Mouse (Mus musculus): Measurements from ENCODE around the gene Fnip2.
"Not testable (repeated sequence)": the region's sequence is repeated elsewhere in the genome, so short reads cannot be mapped to it uniquely, and the experiment has no call there.

Gene Fnip2

DNA sequence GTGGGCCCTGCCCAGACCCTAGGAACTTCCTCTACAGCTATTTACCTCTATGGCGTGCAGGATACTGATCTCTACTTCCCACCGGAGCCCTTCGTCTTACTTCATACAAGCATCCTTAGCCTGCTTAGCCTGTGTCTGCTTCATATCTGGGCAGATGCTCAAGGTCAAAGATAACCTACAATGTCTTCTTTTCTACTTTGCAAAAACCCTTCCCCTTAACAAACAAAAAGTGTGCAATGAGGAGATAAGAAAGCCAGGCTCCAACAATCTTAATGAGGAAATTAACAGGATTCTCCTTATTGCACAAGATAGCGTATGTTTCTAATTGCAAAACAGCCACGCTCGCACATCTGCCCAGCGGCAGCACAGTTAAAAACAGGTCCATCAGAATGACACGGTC lies 89.2 kb downstream of the Fnip2 start:
- DNase-seq (ENCODE audit: low spot score in 2 of 2): no peak

DNA sequence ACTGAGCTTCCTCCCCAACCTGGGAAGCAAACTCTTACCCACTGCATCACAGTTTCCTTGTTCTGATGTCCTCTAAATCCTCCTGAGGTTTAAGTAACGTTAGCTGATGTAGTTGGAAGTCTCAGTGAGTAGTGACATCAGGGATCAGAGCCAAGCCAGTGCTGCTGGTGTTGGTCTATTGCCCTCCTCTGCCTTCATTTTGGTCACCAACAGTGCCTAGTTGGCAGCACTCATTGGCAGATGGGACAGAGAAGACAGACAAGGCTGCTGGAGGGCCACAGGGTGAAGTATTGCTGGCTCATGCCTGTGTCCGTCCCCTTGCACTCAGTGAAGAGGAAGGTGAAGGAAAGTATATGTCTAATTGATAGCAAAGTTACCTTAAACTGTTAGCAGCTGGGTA lies 91.6 kb downstream of the Fnip2 start:
- no peak for DNase-seq (ENCODE audit: low spot score in 2 of 2)

DNA sequence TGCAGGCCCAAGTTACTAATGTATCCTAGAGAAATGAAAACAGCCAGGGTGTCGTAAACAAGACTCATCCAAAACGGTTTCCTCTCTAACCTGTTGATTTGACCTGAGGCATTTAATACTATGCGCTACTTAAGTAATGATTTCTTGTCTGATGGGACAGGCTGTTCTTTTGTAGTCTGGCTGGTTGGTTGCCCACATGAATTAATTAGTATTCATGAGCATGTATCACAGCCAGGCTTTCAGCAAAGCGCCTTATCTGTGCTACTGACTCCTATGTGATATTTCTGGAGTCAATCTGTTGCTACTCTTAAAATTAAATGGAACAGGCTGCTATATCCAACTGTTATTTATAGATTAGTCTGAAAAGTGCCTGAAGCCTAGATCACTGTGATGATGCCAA lies 92.7 kb downstream of the Fnip2 start:
- DNase-seq (ENCODE audit: low spot score in 2 of 2): peak in 1 of 2 experiments; percentile 53

DNA sequence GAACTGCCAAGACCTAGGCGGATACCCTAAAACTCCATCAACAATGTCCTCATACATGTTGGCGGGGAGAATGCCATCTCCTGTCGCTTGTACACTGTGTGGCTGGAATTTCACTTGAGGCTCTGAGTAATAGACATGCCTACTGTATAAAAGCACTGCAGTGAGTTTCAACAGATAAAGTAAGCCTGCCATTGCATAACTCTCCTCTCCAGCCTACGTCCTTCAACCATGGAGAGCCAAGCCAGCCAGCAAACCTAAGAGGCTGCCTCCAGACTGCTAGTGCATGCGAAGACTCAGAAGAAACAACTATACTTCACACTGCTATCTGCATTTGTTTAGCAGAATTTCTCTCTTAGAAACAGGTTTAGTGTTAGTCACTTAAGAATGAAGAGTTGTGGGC lies 95.2 kb downstream of the Fnip2 start:
- no peak for DNase-seq (ENCODE audit: low spot score in 2 of 2)

DNA sequence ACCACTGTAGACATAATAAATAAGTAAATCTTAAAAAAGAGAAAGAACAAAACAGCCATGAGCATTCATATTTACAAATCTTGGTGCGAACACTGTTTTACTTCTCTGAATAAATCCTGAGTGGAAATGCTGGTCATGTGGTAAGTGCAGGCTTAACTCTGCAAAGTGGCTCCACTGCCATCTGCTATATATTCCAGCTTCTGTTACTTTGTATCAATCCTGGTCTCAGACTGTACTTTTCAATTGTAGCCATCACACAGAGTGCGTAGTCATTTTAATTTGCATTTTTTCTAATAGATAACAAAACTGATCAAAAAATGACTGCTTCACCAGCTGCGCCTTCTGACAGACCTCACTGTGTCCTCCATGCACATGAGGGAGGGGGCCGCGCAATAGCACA lies 98.2 kb downstream of the Fnip2 start:
- no peak for DNase-seq (ENCODE audit: low spot score in 2 of 2)

DNA sequence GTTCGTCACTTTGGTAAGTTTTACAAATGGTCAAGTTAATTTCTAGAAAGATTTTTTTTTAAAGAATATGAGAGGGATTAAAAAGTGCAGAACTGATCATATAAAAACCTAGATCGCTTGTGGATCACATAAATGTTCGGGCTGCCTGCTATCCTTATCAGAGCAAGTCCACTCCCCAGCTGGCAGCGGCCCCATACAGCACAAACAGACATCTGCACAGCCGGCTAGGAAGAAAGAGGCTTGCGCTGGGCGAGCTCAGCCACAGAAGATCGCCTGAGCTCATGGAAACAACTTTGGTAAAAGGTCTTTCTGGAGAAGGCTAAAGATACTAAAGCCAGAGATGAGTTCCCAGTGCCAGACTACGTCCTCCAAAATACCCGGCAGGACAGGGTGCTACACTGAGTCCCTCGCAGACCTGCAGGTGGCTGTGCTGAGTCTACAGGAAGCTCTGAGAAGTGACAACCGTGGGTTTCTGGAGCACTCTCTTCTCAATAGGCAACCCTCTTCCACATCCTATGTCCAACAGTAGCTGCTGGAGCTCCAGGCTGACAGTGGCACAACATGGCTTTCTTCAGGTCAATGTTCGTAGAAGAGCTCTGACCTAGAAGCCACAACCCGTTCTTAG lies 108.8 kb downstream of the Fnip2 start:
- DNase-seq (ENCODE audit: low spot score in 2 of 2): no peak

DNA sequence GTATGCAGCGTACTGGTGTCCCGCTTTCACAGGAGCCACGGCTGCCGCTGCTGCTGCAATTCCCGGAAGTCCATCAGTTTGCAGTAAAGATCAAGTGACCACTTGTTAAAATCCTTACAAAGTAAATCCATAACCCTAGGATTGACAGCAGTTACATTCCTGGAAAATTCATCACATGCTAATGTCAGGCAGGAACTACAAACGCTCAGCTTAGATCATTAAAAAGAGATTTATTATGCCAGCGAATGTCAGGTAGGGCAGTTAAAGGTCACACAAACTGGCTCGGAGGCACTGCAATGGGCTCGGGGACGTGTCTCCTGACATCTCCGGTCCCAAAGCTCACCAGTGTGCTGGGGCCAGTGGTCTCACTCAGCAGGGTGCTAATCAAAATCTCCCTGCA lies 111.8 kb downstream of the Fnip2 start:
- no peak for DNase-seq (ENCODE audit: low spot score in 2 of 2)

DNA sequence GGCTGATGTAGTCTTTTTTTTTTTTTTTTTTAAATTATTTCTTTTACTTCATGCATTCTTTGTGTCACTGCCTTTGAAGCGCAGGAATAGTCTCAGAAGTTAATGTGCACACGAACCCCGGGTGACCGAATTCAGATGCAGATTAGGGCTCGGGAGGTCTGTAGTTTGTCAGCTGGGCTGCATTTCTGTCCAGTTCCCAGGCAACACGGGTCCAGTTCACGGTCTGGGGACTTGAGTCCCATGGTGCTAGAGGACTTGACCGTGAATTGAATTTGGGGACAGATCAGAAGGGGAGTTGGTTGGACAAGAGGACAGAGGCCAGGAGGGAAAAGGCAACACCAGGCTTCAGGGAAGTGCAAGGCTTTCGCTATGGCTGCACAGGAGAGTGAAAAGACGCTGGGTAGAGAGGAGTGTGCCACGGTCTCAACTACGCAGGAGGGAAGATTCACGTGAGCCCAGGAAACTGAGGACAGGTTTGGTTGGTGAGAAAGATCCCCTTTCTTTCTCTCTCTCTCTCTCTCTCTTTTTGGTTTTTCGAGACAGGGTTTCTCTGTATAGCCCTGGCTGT lies 114.8 kb downstream of the Fnip2 start:
- no peak for DNase-seq (ENCODE audit: low spot score in 2 of 2)

DNA sequence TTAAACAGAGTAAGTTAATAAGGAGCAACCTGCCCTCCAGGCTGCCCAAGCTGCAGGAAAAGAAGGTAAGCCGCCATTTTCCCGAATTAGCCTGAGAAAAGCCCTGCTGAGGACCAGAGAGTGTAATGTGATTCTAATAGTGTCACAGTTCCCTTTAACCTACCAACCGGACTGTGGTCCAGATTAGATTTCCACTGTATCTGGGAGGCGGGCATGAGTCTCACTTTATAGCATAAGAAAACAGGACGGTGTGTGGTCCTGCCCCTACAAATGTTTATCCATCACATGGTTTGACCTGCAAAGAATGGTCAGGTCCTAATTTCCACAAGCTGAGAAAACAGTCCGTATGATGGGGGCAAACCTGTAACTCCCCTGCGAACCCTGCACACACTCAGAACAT lies 118.2 kb downstream of the Fnip2 start:
- DNase-seq (ENCODE audit: low spot score in 2 of 2): no peak

DNA sequence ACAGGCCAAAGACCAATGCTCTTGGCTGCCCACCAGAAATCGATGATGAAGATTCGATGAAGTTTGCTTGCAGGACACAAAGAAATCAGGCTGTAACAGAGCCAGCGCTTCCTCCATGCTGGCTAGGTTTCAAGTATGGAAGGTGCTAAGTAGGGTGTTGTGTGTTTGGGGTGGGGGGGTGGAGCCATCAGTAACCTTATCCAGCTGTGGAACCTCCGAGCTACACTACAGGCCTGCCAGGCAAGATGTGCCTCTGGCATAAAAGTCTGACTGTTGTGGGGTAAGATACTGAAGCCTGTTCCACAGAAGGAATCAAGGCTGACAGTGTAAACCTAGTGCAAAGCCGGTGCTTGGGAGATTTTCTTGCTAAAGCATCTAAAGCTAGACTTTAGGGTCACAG lies 119.2 kb downstream of the Fnip2 start:
- no peak for DNase-seq (ENCODE audit: low spot score in 2 of 2)

DNA sequence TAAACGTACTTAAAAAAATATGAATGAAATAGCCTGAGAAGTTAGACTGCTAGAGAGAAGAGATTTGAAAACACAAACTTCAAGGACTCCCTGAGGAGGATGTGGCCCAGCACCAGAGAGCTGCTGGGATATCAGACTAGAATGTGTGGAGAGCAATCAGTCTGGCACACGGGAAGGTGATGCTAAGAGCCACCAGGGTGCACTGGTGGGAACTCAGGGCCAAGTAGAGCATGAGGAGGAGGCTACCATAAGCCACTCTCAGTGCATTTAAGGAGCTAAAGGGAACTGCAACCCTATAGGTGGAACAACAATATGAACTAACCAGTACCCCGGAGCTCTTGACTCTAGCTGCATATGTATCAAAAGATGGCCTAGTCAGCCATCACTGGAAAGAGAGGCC lies 120.9 kb downstream of the Fnip2 start:
- DNase-seq (ENCODE audit: low spot score in 2 of 2): not testable (repeated sequence)

DNA sequence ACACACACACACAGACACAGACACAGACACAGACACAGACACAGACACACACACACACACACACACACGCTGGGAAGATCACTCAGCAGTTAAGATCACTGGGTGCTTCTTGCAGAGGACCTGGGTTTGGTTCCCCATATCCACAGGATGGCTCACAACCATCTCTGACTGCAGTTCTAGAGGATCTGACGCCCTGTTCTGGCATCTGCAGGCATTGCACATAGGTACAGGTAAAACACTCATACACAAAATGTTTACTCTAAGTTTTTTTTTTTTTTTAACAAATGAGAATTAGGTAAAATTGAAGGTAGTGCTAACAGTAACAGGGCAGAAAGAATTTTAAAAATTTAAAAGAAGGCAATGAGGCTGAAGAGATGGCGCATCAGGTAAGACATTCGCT lies 121.5 kb downstream of the Fnip2 start:
- no peak for DNase-seq (ENCODE audit: low spot score in 2 of 2)

DNA sequence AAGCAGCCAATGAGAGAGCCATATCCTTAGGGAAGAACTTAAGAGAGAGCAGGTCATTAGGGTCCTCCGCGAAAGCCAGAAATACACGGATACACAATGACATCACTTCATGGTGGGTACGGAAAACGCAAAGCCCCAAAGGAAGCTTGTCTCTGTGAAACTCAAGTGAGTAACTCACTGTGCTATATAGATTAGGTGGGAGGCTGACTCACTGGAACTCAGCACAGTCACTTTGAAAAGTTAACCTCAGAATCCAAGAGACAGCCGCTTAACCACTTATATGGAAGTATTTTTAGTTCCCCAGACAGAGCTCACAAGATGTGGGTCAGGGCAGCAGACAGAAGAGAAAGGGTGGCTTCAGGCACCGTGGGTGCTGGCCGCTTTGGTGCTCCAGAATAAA lies 122.6 kb downstream of the Fnip2 start:
- DNase-seq (ENCODE audit: low spot score in 2 of 2): no peak

DNA sequence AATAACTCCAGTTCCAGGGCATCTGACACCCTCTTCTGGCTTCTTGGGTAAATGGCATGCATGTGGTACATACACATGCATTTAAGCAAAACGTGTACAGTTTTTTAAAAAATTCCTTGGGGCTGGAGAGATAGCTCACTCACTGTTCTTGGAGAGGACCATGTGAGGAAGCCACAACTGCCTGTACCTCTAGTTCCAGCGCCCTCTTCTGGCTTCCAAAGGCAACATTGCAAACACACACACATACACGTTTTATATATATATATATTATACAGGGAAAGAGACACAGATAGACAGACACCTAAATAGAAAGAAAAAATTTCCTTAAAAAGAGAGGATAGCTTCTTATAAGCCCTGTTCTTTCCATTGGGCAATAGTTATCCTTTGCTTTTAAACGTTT lies 123.7 kb downstream of the Fnip2 start:
- DNase-seq (ENCODE audit: low spot score in 2 of 2): no peak

DNA sequence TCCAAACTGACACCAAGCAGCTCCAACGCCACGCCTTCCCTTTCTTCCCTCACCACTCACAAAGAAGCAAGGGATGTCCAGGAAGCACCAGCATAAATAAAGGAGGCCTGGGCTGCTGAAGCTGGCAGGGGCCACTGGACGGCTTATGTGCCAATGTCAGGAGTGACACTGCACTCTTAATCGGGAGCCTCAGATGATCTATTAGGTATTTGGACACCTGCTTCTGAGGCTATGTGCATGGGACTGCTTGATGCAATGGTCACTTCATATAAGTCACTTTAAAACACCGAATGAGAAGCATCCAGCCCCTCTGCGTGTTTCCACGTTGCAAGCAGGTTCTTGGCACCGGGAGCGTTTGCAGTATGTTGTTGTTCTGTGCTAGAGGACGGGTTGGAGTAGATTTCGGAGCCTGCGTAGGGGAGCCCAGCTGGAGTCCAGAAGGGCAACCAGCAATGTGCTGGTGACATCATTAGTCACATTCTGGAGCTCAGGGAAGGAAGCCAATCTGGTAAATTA lies 126.6 kb downstream of the Fnip2 start:
- DNase-seq (ENCODE audit: low spot score in 2 of 2): peak in 1 of 2 experiments; percentile 27

DNA sequence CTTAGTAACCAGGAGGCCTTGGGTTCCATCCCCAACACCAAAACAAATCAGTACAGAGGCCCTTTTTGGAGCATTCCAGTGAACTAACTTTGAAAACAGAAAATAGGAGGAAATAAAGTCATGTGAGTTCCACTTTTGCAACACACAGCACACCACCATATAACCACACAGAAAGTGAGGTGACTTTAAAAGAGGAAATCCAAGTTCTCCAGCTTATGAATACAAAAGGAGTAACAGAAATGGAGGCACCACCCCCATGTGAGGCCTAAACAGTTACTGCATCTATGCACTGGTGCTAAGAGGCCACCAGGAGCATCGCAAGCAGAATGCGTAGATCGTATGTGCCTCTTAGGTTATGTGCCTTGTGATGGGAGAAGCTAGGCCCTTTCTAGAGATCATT lies 129.3 kb downstream of the Fnip2 start:
- no peak for DNase-seq (ENCODE audit: low spot score in 2 of 2)

DNA sequence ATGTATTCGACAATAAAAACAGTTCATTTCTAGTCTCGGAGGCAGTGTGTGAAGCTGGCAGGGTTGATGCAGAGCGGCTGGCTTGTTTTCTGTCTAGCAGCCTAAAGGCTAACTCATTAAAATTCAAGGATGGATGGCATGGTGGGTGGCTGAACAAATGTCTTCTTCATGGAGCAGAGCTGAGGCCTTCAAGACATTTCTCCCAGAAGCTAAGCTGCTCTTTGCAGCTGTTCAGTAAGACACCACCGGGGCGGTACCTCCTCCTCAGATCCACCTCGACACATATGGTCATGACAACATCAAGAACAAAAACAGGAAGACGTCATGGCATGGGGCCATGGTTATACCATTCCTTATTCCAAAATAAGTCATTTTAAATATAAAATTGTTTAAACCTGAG lies 131.4 kb downstream of the Fnip2 start:
- DNase-seq (ENCODE audit: low spot score in 2 of 2): peak; percentile 83 to 90

DNA sequence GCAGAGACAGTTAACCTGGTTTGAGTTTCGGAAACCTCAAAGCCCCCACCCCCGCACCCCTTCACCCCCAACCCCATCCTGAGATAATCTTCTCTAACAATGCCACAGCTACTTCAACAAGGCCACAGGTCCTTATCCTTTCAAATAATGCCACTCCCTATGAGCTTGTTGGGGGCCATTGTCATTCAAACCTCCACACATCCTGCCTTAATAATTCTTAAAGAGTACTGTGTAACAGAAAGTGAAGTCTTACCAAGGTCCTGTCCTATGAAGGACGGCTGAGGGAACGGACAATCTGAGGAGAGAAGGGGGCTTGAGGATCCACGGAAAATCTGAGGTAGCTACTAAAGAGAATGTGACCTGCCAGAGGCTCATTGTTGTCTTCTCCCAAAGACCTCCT lies 132.6 kb downstream of the Fnip2 start:
- DNase-seq (ENCODE audit: low spot score in 2 of 2): no peak

DNA sequence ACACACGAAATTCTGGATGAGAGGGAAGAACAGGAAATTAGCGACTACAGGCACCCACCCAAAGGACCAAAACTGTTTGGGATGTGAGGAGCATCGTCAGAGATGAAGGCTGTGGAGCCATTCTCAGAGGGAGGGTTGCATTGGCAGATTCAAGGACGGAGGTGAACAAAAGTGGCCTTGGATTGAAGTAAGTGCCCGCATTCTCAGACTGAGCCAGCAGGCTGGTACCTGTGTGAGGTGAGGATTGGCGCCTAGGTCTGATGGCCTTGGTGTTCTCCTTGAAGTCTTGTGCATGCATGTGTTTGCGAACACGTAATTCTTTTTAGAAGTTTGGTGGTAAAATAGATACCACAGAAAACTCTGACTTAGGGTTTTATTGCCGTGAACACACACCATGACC lies 133.2 kb downstream of the Fnip2 start:
- no peak for DNase-seq (ENCODE audit: low spot score in 2 of 2)

DNA sequence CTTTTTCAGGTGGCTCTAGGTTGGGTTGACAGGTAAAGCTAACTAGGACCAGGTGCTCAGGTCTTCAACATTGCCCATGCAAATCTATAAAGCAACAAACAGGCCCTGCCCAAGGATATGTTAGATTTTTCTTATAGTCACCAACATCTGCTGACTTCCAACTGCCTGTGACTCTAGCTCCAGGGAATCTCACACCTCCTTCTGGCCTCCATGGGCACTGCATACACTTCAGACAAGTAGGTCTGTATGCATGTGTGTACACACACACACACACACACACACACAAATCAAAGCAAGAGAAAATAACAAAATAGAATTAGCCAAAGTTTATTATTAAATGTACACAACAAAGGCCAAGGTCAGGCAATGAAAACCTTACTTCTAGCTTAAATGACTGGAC lies 134.0 kb downstream of the Fnip2 start:
- DNase-seq (ENCODE audit: low spot score in 2 of 2): no peak

DNA sequence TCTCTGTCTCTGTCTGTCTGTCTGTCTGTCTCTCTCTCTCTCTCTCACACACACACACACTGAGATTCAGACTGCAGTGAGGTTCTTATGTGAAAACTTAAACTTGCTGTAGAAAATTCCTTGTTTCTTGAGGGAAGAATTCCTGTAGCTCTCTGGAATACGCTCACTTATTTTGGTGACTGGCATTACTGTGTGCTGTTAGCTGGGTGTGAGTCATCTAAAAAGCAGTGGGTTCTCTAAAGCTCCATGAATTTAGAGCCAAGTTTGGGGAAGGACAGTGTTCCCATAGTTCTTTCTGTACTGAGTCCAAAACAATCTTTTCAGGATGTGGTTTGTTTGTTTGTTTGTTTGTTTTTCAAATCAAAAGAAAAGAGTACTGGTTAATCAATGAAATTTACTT lies 142.2 kb downstream of the Fnip2 start:
- no peak for DNase-seq (ENCODE audit: low spot score in 2 of 2)

DNA sequence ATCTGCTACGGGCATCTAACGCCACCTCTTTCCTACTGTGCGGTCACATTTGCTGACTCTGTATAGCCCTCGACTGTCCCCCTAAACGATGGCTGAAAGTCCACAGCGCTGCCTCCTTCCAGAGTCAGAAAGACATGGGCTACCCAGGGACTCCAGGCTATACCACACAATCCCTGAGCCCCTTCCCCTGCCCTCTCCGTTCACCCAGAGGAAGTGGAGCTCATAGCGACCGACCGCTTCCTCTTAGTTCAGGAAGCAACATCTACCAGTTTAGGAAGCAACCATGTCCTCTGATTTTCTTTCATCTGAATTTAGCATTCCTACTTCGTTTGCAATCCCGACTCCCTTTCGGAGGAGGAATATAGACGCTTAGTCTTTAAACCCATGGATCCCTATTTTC lies 148.7 kb downstream of the Fnip2 start:
- no peak for DNase-seq (ENCODE audit: low spot score in 2 of 2)

DNA sequence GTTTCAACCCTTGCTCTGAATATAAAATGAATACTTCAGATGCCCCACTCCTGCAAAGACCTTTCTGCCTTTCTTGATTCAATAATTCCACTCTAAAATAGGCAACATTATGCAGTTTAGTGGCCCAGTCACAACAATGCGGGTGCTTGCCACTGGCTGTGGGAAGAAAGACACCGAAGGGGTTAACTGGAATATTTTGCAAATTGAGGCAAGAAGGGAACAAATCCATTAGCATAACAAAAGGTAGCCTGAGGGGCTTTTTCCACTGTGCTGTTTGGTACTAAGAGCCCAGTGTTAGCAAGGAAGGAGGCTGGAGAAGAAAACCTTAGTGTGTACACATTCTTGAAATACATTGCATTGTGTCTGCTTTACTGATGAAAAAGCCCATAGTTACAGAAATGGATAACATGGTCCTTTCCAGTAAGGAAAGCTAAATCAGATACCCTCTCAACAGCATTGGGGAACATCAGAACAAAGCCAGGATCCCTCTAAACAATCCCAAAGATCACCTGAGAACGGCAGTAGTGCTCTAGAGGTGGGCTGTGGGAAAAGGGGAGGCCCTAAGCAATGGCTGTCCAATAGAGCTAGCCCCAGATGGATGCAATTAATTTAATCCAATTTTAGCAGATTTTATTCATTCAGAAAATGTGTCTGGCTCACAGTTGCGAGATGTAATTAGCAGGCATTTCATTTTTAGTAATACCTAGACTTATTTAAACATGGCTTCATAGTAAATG lies 150.5 kb downstream of the Fnip2 start:
- DNase-seq (ENCODE audit: low spot score in 2 of 2): no peak
